Mouse (Mus musculus) intestine, embryonic 16.5 days (tissue): ENCODE results near the gene Stat4. TPM values are rescaled to one million over a fixed set of nuclear protein-coding genes. Genes with fewer than 3 reads are reported as not detected.

Experiments
- ATAC-seq: fragments of 200-750 bp; cut with Nextera tagmentation; 2 replicates; pipeline ENCODE4 v1.8.0; 2017; ENCODE audit warnings: moderate TSS enrichment, moderate library complexity
- H3K27ac ChIP-seq: fragments of 300-500 bp; sonication (generic); 2 replicates; pipeline ENCODE4 v1.5.1; 2014; ENCODE audit warnings: mild to moderate bottlenecking, low read length
- H3K27me3 ChIP-seq: fragments of 300-500 bp; sonication (generic); replicated peaks from 2 replicates; pipeline ENCODE4 v1.6.1; 2014; ENCODE audit warnings: low read length, control low read depth, mixed read lengths; ENCODE audit not compliant: control insufficient read depth, insufficient read depth
- H3K36me3 ChIP-seq: fragments of 300-500 bp; sonication (generic); 2 replicates; pipeline ENCODE4 v1.6.1; 2014; ENCODE audit warnings: low read length, control low read depth; ENCODE audit not compliant: control insufficient read depth, insufficient read depth
- H3K4me1 ChIP-seq: fragments of 300-500 bp; sonication (generic); 2 replicates; pipeline ENCODE4 v1.6.1; 2014; ENCODE audit warnings: low read length, control low read depth, mixed read lengths; ENCODE audit not compliant: control insufficient read depth, insufficient read depth
- H3K4me2 ChIP-seq: fragments of 300-500 bp; sonication (generic); 2 replicates; pipeline ENCODE4 v1.6.1; 2014; ENCODE audit warnings: low read depth, low read length, control low read depth
- H3K4me3 ChIP-seq: fragments of 300-500 bp; sonication (generic); 2 replicates; pipeline ENCODE4 v1.5.1; 2014; ENCODE audit warnings: mild to moderate bottlenecking, low read length
- H3K9ac ChIP-seq: fragments of 300-500 bp; sonication (generic); 2 replicates; pipeline ENCODE4 v1.6.1; 2014; ENCODE audit warnings: low read depth, low read length
- H3K9me3 ChIP-seq: fragments of 300-500 bp; sonication (generic); 2 replicates; pipeline ENCODE4 v1.6.1; 2016; ENCODE audit warnings: low read length, control low read depth; ENCODE audit not compliant: control insufficient read depth
- WGBS: fragments of 180-500 bp; shearing (Covaris S2); extraction: QIAGEN DNeasy Blood & Tissue Kit; methylation state at CpG from one replicate; pipeline ENCODE4 v1.1.7; 2014; 5-methylcytosine and 5-hydroxymethylcytosine counted together
- polyA plus RNA-seq: library from polyadenylated mRNA; unstranded; fragments of >200 nt; fragmentation: Nextera tagmentation; extraction: Ambion mirVana; gene quantifications from 2 replicates; pipeline ENCODE4 v1.2.1, GENCODE M21; 2015

Gene Stat4
- polyA plus RNA-seq, 1 experiment from 2014 or later: 1.5 TPM

- H3K4me1 ChIP-seq: 0 out of 2 replicates have a peak, but pooled peaks cover 5% of the 10 kb centered on the region
- H3K4me2 ChIP-seq: no peak overlapping the region
- no peak overlapping the region for H3K27ac ChIP-seq
- H3K27me3 ChIP-seq: no peaks in the 10 kb centered on the region
- no peak overlapping the region for H3K9ac ChIP-seq
- no peak for ATAC-seq
- H3K9me3 ChIP-seq: no peaks in the 10 kb centered on the region
- 89% methylated on average over 7 of the region's 7 CpGs for WGBS
- no peak overlapping the region for H3K4me3 ChIP-seq
- H3K36me3 ChIP-seq: no peaks in the 10 kb centered on the region
Observed at GRCm38 (mm10) chr1:52012757-52013156, 25.8 kb downstream of the Stat4 start.

GRCm38 (mm10) chr1:52019621-52020020, 32.7 kb downstream of the Stat4 start:
- H3K9ac ChIP-seq: no peak overlapping the region
- H3K27me3 ChIP-seq: no peaks in the 10 kb centered on the region
- no peak overlapping the region for H3K4me3 ChIP-seq
- ATAC-seq: no peak
- H3K27ac ChIP-seq: no peak overlapping the region
- H3K4me2 ChIP-seq: no peak overlapping the region
- 59% methylated on average over 4 of the region's 4 CpGs for WGBS
- no peaks in the 10 kb centered on the region for H3K36me3 ChIP-seq
- H3K9me3 ChIP-seq: no peaks in the 10 kb centered on the region
- no peaks in the 10 kb centered on the region for H3K4me1 ChIP-seq

GRCm38 (mm10) chr1:52021936-52022725, 35.2 kb downstream of the Stat4 start:
- no peak overlapping the region for H3K27ac ChIP-seq
- no peaks in the 10 kb centered on the region for H3K9me3 ChIP-seq
- H3K36me3 ChIP-seq: no peaks in the 10 kb centered on the region
- H3K4me3 ChIP-seq: no peak overlapping the region
- WGBS: 81% methylated on average over 4 of the region's 4 CpGs
- peak; percentile 46; the same call in 1 of the 2 replicates for ATAC-seq
- no peaks in the 10 kb centered on the region for H3K4me1 ChIP-seq
- no peaks in the 10 kb centered on the region for H3K27me3 ChIP-seq
- no peak overlapping the region for H3K4me2 ChIP-seq
- H3K9ac ChIP-seq: no peak overlapping the region

GRCm38 (mm10) chr1:52028686-52029085, 41.7 kb downstream of the Stat4 start:
- no peaks in the 10 kb centered on the region for H3K27me3 ChIP-seq
- no peak for ATAC-seq
- no peaks in the 10 kb centered on the region for H3K9me3 ChIP-seq
- no peak overlapping the region for H3K9ac ChIP-seq
- no peak overlapping the region for H3K27ac ChIP-seq
- H3K4me2 ChIP-seq: no peak overlapping the region
- WGBS: 86% methylated on average over 5 of the region's 5 CpGs
- no peak overlapping the region for H3K4me3 ChIP-seq
- H3K4me1 ChIP-seq: no peaks in the 10 kb centered on the region
- no peaks in the 10 kb centered on the region for H3K36me3 ChIP-seq

GRCm38 (mm10) chr1:52034816-52035752, 48.1 kb downstream of the Stat4 start:
- 81% methylated on average over 12 of the region's 12 CpGs for WGBS
- no peaks in the 10 kb centered on the region for H3K27me3 ChIP-seq
- no peaks in the 10 kb centered on the region for H3K9me3 ChIP-seq
- no peak for ATAC-seq
- no peak overlapping the region for H3K27ac ChIP-seq
- no peaks in the 10 kb centered on the region for H3K36me3 ChIP-seq
- no peaks in the 10 kb centered on the region for H3K4me1 ChIP-seq
- H3K9ac ChIP-seq: no peak overlapping the region
- H3K4me3 ChIP-seq: no peak overlapping the region
- H3K4me2 ChIP-seq: no peak overlapping the region

DNA sequence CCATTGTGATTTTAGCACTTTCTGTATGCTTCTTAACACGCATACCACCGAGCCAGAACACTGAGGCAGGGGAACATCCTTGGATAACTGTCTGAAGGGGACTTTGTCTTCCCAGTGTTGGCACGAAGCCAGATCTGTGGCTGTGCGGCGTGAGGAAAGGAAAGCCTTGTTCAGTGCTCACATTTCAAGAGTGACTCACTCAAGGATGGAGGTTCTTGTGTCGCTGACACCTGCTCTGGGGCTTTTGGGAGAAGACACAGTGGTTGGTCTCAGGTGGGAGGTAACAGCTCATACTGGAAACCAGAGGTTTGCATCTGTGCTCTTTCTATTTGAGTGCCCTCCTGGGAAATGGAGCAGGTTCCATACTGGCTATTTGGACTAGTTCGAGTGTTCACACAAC, 52.2 kb downstream of the Stat4 start:
- Histone ChIP-seq H3K4me1 (no peaks in the 10 kb centered on the region), H3K36me3 (no peaks in the 10 kb centered on the region), H3K9ac (no peak overlapping the region), H3K27ac (no peak overlapping the region), H3K4me2 (no peak overlapping the region), H3K27me3 (no peaks in the 10 kb centered on the region), H3K4me3 (no peak overlapping the region), H3K9me3 (no peaks in the 10 kb centered on the region)
- no peak for ATAC-seq
- 43% methylated on average over 7 of the region's 7 CpGs for WGBS

DNA sequence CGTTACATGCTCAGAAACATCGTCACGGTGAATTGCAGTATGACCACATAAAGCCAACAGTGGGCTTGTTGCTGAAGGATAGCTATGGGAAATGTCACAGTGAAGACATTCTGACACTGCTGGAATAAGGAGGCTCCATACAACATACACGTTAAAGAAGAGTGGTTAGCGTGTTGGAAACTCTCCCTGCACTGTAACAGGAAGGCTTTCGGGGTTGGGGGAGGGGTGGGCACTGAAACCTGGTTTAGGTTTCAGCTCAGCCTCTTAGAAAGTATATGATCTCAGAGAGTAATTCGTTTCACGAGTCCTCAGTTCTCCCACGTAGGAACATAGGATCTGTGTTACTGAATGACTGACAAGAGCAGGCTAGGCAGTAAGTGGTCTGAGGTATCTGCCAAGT, 52.7 kb downstream of the Stat4 start:
- Histone ChIP-seq H3K4me3 (no peak overlapping the region), H3K27ac (no peak overlapping the region), H3K4me1 (no peaks in the 10 kb centered on the region), H3K9ac (no peak overlapping the region), H3K9me3 (no peaks in the 10 kb centered on the region), H3K27me3 (no peaks in the 10 kb centered on the region), H3K4me2 (no peak overlapping the region), H3K36me3 (no peaks in the 10 kb centered on the region)
- 78% methylated on average over 9 of the region's 9 CpGs for WGBS
- no peak for ATAC-seq

- no peak overlapping the region for H3K9ac ChIP-seq
- no peak overlapping the region for H3K4me2 ChIP-seq
- 79% methylated on average over 11 of the region's 11 CpGs for WGBS
- no peak overlapping the region for H3K27ac ChIP-seq
- no peak overlapping the region for H3K4me3 ChIP-seq
- H3K36me3 ChIP-seq: no peaks in the 10 kb centered on the region
- H3K9me3 ChIP-seq: no peaks in the 10 kb centered on the region
- ATAC-seq: no peak
- H3K27me3 ChIP-seq: no peaks in the 10 kb centered on the region
- no peaks in the 10 kb centered on the region for H3K4me1 ChIP-seq
Observed at GRCm38 (mm10) chr1:52040366-52041061, 53.6 kb downstream of the Stat4 start.

DNA sequence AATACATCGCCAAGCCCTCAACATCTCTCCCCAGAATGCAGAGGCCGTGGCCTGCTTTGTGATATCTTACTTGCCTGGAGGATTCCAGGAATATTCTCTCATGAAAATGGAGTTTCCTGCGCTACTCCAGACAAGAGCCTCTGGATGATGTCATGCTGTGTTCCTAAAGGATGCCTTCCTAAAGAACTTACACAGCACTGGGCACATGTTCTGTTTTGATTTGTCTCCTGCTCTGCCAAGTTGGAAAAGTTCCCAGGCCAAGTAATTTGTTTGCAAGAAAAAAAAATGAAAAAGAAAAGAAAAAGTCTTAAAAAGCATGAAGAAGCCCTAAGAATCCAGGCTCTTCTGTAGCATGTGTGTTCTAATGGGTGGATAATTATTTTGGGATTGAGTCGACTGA, 56.2 kb downstream of the Stat4 start:
- Histone ChIP-seq H3K9ac (no peak overlapping the region), H3K4me2 (no peak overlapping the region), H3K9me3 (no peaks in the 10 kb centered on the region), H3K36me3 (no peaks in the 10 kb centered on the region), H3K27ac (0 out of 2 replicates have a peak overlapping the region, but pooled peaks have one; percentile 13), H3K4me1 (no peaks in the 10 kb centered on the region), H3K27me3 (no peaks in the 10 kb centered on the region), H3K4me3 (no peak overlapping the region)
- 57% methylated on average over 4 of the region's 4 CpGs for WGBS
- ATAC-seq: no peak
